ENCODE assay signal across 14 mouse cellular contexts in the genomic region with DNA sequence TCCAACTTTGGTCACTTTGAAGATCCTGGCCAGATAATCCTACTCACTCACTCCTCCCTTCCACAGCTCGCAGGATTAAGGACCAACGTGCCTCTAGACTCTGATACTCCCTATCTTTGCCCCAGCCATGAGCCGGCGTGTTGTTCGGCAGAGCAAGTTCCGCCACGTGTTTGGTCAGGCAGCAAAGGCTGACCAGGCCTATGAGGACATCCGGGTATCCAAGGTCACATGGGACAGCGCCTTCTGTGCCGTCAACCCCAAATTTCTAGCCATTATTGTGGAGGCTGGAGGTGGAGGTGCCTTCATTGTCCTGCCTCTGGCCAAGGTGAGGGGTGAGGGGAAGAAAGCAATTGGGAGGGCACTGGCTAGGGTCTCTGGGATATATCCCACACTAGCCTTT. TPM values are rescaled to one million over a fixed set of nuclear protein-coding genes. Genes with fewer than 3 reads are reported as not detected.
"Had no signal": no experiment of that assay in that cellular context is flagged by ENCODE, and none has a peak within 500 bp of the region (broad histone marks: within the 10 kb centered on the region; RNA-seq: fewer than 3 reads in every experiment).

No protein-coding gene starts in this region.

- H3K4me2 ChIP-seq: stomach, embryonic 15.5 days had no signal

- H3K4me3 ChIP-seq: limb, embryonic 15.5 days; neural tube, embryonic 13.5 days; stomach, embryonic 15.5 days had no signal

- H3K36me3 ChIP-seq: limb, embryonic 15.5 days; neural tube, embryonic 13.5 days; stomach, embryonic 15.5 days had no signal

- H3K27ac ChIP-seq: limb, embryonic 15.5 days; liver, embryonic 14.5 days; neural tube, embryonic 13.5 days; stomach, embryonic 15.5 days had no signal

- H3K9ac ChIP-seq: limb, embryonic 15.5 days; liver, embryonic 14.5 days; neural tube, embryonic 13.5 days; stomach, embryonic 15.5 days had no signal

- DNase-seq: kidney, adult 8-10 months; kidney, postnatal 10 days; lung, adult 18-20 months; lung, postnatal 36 days; midbrain, embryonic 14.5 days; right cerebral cortex, postnatal 14 days; thymus, adult 2 months; thymus, postnatal 25 days had no signal

- H3K9me3 ChIP-seq: limb, embryonic 15.5 days; neural tube, embryonic 13.5 days; stomach, embryonic 15.5 days had no signal

RNA-seq across cellular contexts. Expression of a gene that starts 1.6 kb away (rescaled TPM):
- total RNA-seq: megakaryocyte progenitor cell, adult 5-6 weeks had no signal

RNA-seq across cellular contexts. Expression of a gene that starts 25.7 kb away (rescaled TPM):
- total RNA-seq: monocyte, adult 5-6 weeks had no signal

RNA-seq across cellular contexts. Expression of a gene that starts 52.0 kb away (rescaled TPM):
- total RNA-seq: monocyte, adult 5-6 weeks had no signal
